Mouse (Mus musculus) forebrain, postnatal 0 days (tissue): Measurements from ENCODE around the gene Vapb. TPM values are rescaled to one million over a fixed set of nuclear protein-coding genes. Genes with fewer than 3 reads are reported as not detected.
A peak's percentile ranks its signal among the peaks of the same experiment; 100 is the strongest.

ENCODE experiments used
- ATAC-seq: fragments of 200-750 bp; cut with Nextera tagmentation; 2 replicates; pipeline ENCODE4 v1.8.0; 2017; ENCODE audit warnings: mild to moderate bottlenecking, moderate library complexity
- DNase-seq: peaks from one replicate; pipeline ENCODE4 v3.0.0-alpha.2; 2015
- H3K27ac ChIP-seq: fragments of 300-500 bp; sonication (generic); 2 replicates; pipeline ENCODE4 v1.5.1; 2014; ENCODE audit warnings: low read depth, mild to moderate bottlenecking, antibody characterized with exemption, low read length, moderate library complexity, mixed read lengths
- H3K27me3 ChIP-seq: fragments of 300-500 bp; sonication (generic); 2 replicates; pipeline ENCODE4 v1.6.1; 2014; ENCODE audit warnings: mild to moderate bottlenecking, low read length, mixed read lengths; ENCODE audit not compliant: insufficient read depth
- H3K36me3 ChIP-seq: fragments of 300-500 bp; sonication (generic); 2 replicates; pipeline ENCODE4 v1.6.1; 2014; ENCODE audit warnings: mild to moderate bottlenecking, moderate library complexity; ENCODE audit not compliant: insufficient read depth
- H3K4me1 ChIP-seq: fragments of 300-500 bp; sonication (generic); 2 replicates; pipeline ENCODE4 v1.6.1; 2014; ENCODE audit warnings: antibody characterized with exemption; ENCODE audit not compliant: insufficient read depth
- H3K4me2 ChIP-seq: fragments of 300-500 bp; sonication (generic); 2 replicates; pipeline ENCODE4 v1.6.1; 2014; ENCODE audit warnings: low read depth, mild to moderate bottlenecking, moderate library complexity
- H3K4me3 ChIP-seq: fragments of 300-500 bp; sonication (generic); 2 replicates; pipeline ENCODE4 v1.5.1; 2014; ENCODE audit warnings: low read depth, low read length, mixed read lengths
- H3K9ac ChIP-seq: fragments of 300-500 bp; sonication (generic); 2 replicates; pipeline ENCODE4 v1.6.1; 2014; ENCODE audit warnings: mild to moderate bottlenecking
- H3K9me3 ChIP-seq: fragments of 300-500 bp; sonication (generic); 2 replicates; pipeline ENCODE4 v1.6.1; 2016; ENCODE audit warnings: low read length
- CTCF ChIP-seq: sonication (generic); IDR thresholded peaks from 2 replicates; pipeline ENCODE4 v1.5.1; 2016; ENCODE audit warnings: antibody characterized with exemption, control low read depth, low read depth
- WGBS: fragments of 180-500 bp; shearing (Covaris S2); extraction: QIAGEN DNeasy Blood & Tissue Kit; methylation state at CpG from one replicate; pipeline ENCODE4 v1.1.7; 2014; 5-methylcytosine and 5-hydroxymethylcytosine counted together
- polyA plus RNA-seq: library from polyadenylated mRNA; unstranded; fragments of >200 nt; fragmentation: Nextera tagmentation; extraction: Ambion mirVana; gene quantifications from 2 replicates; pipeline ENCODE4 v1.2.1, GENCODE M21; 2015
- total RNA-seq: library from RNA; depleted of rRNA; stranded (reverse); fragments of >200 nt; gene quantifications from 2 replicates; pipeline ENCODE4 v1.2.3, GENCODE M21; 2014

The Vapb gene
- total and polyA plus RNA-seq, 2 experiments from 2014 or later, result 13.6 to 41.8 TPM

GRCm38 (mm10) chr2:173775556-173775955 is 38.2 kb downstream of the Vapb start:
- ATAC-seq (no peak), DNase-seq (no peak)
- Histone ChIP-seq H3K27me3 (no peaks in the 10 kb centered on the region), H3K9me3 (no peaks in the 10 kb centered on the region), H3K27ac (no peak overlapping the region), H3K4me2 (no peak overlapping the region), H3K36me3 (peaks cover 23% of the 10 kb centered on the region), H3K9ac (no peak overlapping the region), H3K4me3 (no peak overlapping the region), H3K4me1 (no peaks in the 10 kb centered on the region)
- WGBS, result 38% methylated on average over 3 of the region's 3 CpGs
- TF ChIP-seq CTCF, result no peak

GRCm38 (mm10) chr2:173776108-173776507 is 38.8 kb downstream of the Vapb start:
- Histone ChIP-seq H3K27ac (no peak overlapping the region), H3K9ac (no peak overlapping the region), H3K27me3 (no peaks in the 10 kb centered on the region), H3K4me1 (no peaks in the 10 kb centered on the region), H3K4me3 (no peak overlapping the region), H3K36me3 (peaks cover 23% of the 10 kb centered on the region), H3K9me3 (no peaks in the 10 kb centered on the region), H3K4me2 (no peak overlapping the region)
- TF ChIP-seq CTCF, result no peak
- DNase-seq (no peak), ATAC-seq (no peak)
- WGBS, result 23% methylated on average over 9 of the region's 9 CpGs

- H3K4me1 ChIP-seq, result no peaks in the 10 kb centered on the region
- no peak overlapping the region for H3K4me2 ChIP-seq
- no peak overlapping the region for H3K4me3 ChIP-seq
- H3K9me3 ChIP-seq, result peaks cover 8% of the 10 kb centered on the region
- WGBS, result 42% methylated on average over 5 of the region's 5 CpGs
- DNase-seq, result peak; percentile 58
- H3K27ac ChIP-seq, result no peak overlapping the region
- peak; percentile 86 for ATAC-seq
- no peaks in the 10 kb centered on the region for H3K27me3 ChIP-seq
- no peak for TF ChIP-seq CTCF
- no peak overlapping the region for H3K9ac ChIP-seq
- H3K36me3 ChIP-seq, result peaks cover 43% of the 10 kb centered on the region
Observed at GRCm38 (mm10) chr2:173780931-173781330, 43.6 kb downstream of the Vapb start.

- WGBS, result 87% methylated on average over 3 of the region's 3 CpGs
- Histone ChIP-seq H3K9ac (no peak overlapping the region), H3K4me2 (no peak overlapping the region), H3K4me1 (no peaks in the 10 kb centered on the region), H3K27ac (no peak overlapping the region), H3K9me3 (peaks cover 11% of the 10 kb centered on the region), H3K27me3 (no peaks in the 10 kb centered on the region), H3K4me3 (no peak overlapping the region), H3K36me3 (peaks cover 20% of the 10 kb centered on the region; the same call in 1 of the 2 replicates)
- DNase-seq (no peak), ATAC-seq (no peak)
- TF ChIP-seq CTCF, result no peak
Observed at GRCm38 (mm10) chr2:173784366-173784765, 47.1 kb downstream of the Vapb start.

- Histone ChIP-seq H3K27ac (no peak overlapping the region), H3K4me3 (no peak overlapping the region), H3K36me3 (peaks cover 20% of the 10 kb centered on the region; the same call in 1 of the 2 replicates), H3K4me1 (no peaks in the 10 kb centered on the region; the same call in 1 of the 2 replicates), H3K9ac (no peak overlapping the region), H3K27me3 (no peaks in the 10 kb centered on the region), H3K4me2 (no peak overlapping the region), H3K9me3 (peaks cover 11% of the 10 kb centered on the region)
- WGBS, result 75% methylated on average over 6 of the region's 6 CpGs
- TF ChIP-seq CTCF, result no peak
- no peak for DNase-seq
- ATAC-seq, result no peak
Observed at GRCm38 (mm10) chr2:173784884-173785283, 47.6 kb downstream of the Vapb start.

- 0 out of 2 replicates have a peak, but pooled peaks cover 3% of the 10 kb centered on the region for H3K9me3 ChIP-seq
- TF ChIP-seq CTCF, result 0 out of 2 replicates have a peak, but pooled peaks have one; percentile 12
- ATAC-seq (peak; percentile 78), DNase-seq (peak; percentile 26)
- no peak overlapping the region for H3K27ac ChIP-seq
- H3K9ac ChIP-seq, result no peak overlapping the region
- H3K4me1 ChIP-seq, result peaks cover 2% of the 10 kb centered on the region; the same call in 1 of the 2 replicates
- WGBS, result 16% methylated on average over 23 of the region's 23 CpGs
- H3K4me2 ChIP-seq, result no peak overlapping the region
- no peaks in the 10 kb centered on the region for H3K36me3 ChIP-seq
- H3K27me3 ChIP-seq, result no peaks in the 10 kb centered on the region
- no peak overlapping the region for H3K4me3 ChIP-seq
Observed at GRCm38 (mm10) chr2:173789945-173790804, 52.9 kb downstream of the Vapb start.

- DNase-seq, result no peak
- Histone ChIP-seq H3K27ac (no peak overlapping the region), H3K9me3 (0 out of 2 replicates have a peak, but pooled peaks cover 3% of the 10 kb centered on the region), H3K27me3 (no peaks in the 10 kb centered on the region), H3K4me2 (no peak overlapping the region), H3K9ac (no peak overlapping the region), H3K4me1 (peaks cover 2% of the 10 kb centered on the region; the same call in 1 of the 2 replicates), H3K36me3 (no peaks in the 10 kb centered on the region), H3K4me3 (no peak overlapping the region)
- ATAC-seq, result no peak
- TF ChIP-seq CTCF, result no peak
- 54% methylated on average over 20 of the region's 20 CpGs for WGBS
Observed at GRCm38 (mm10) chr2:173791904-173792757, 54.8 kb downstream of the Vapb start.
